Mouse (Mus musculus) heart, postnatal 0 days (tissue): Measurements from ENCODE around the gene Gpr135. TPM values are rescaled to one million over a fixed set of nuclear protein-coding genes. Genes with fewer than 3 reads are reported as not detected.

Experiments used
- ATAC-seq: fragments of 200-750 bp; cut with Nextera tagmentation; 2 replicates; pipeline ENCODE4 v1.8.0; 2017; ENCODE audit warnings: low read depth, moderate number of reproducible peaks, moderate library complexity; ENCODE audit not compliant: insufficient read depth
- DNase-seq: peaks from one replicate; pipeline ENCODE4 v3.0.0-alpha.2; 2016; ENCODE audit warnings: low spot score
- H3K27ac ChIP-seq: fragments of 300-500 bp; sonication (generic); 2 replicates; pipeline ENCODE4 v1.5.1; 2014; ENCODE audit warnings: low read depth, mild to moderate bottlenecking
- H3K27me3 ChIP-seq: fragments of 300-500 bp; sonication (generic); 2 replicates; pipeline ENCODE4 v1.6.1; 2014; ENCODE audit warnings: low read length, mixed read lengths; ENCODE audit not compliant: control insufficient read depth, insufficient read depth
- H3K36me3 ChIP-seq: fragments of 300-500 bp; sonication (generic); replicated peaks from 2 replicates; pipeline ENCODE4 v1.6.1; 2014; ENCODE audit warnings: low read length, mixed read lengths; ENCODE audit not compliant: control insufficient read depth, insufficient read depth
- H3K4me1 ChIP-seq: fragments of 300-500 bp; sonication (generic); 2 replicates; pipeline ENCODE4 v1.6.1; 2014; ENCODE audit warnings: antibody characterized with exemption; ENCODE audit not compliant: control insufficient read depth, insufficient read depth
- H3K4me2 ChIP-seq: fragments of 300-500 bp; sonication (generic); 2 replicates; pipeline ENCODE4 v1.6.1; 2014; ENCODE audit warnings: low read depth, mild to moderate bottlenecking, low read length, moderate library complexity
- H3K4me3 ChIP-seq: fragments of 300-500 bp; sonication (generic); 2 replicates; pipeline ENCODE4 v1.5.1; 2014; ENCODE audit warnings: low read depth, low read length
- H3K9ac ChIP-seq: fragments of 300-500 bp; sonication (generic); replicated peaks from 2 replicates; pipeline ENCODE4 v1.6.1; 2014; ENCODE audit warnings: low read depth, low read length, mixed read lengths
- H3K9me3 ChIP-seq: fragments of 300-500 bp; sonication (generic); replicated peaks from 2 replicates; pipeline ENCODE4 v1.6.1; 2016; ENCODE audit warnings: low read length; ENCODE audit not compliant: control insufficient read depth
- CTCF ChIP-seq: IDR thresholded peaks from 2 replicates; pipeline ENCODE4 v1.5.1; 2016; ENCODE audit warnings: antibody characterized with exemption, control low read depth, low read depth
- EP300 ChIP-seq: IDR thresholded peaks from 2 replicates; pipeline ENCODE4 v1.6.1; 2016; ENCODE audit warnings: antibody characterized with exemption, low read depth
- WGBS: fragments of 180-500 bp; shearing (Covaris S2); extraction: QIAGEN DNeasy Blood & Tissue Kit; methylation state at CpG from one replicate; pipeline ENCODE4 v1.1.7; 2014; 5-methylcytosine and 5-hydroxymethylcytosine counted together
- polyA plus RNA-seq: library from polyadenylated mRNA; unstranded; fragments of >200 nt; fragmentation: Nextera tagmentation; extraction: Ambion mirVana; gene quantifications from 2 replicates; pipeline ENCODE4 v1.2.1, GENCODE M21; 2015
- total RNA-seq: library from RNA; depleted of rRNA; stranded (reverse); fragments of >200 nt; gene quantifications from 2 replicates; pipeline ENCODE4 v1.2.3, GENCODE M21; 2014; ENCODE audit warnings: low replicate concordance

Gpr135 gene
- total and polyA plus RNA-seq, 2 experiments from 2014 or later = 0.37 TPM; not detected in 1

GRCm38 (mm10) chr12:72078248-72078647 lies 7.3 kb upstream of the Gpr135 start:
- H3K27me3 ChIP-seq = no peaks in the 10 kb centered on the region
- peaks cover 5% of the 10 kb centered on the region for H3K36me3 ChIP-seq
- no peak overlapping the region for H3K4me3 ChIP-seq
- no peak for TF ChIP-seq CTCF
- TF ChIP-seq EP300 = no peak
- H3K27ac ChIP-seq = no peak overlapping the region
- H3K4me2 ChIP-seq = no peak overlapping the region
- 93% methylated on average over 3 of the region's 3 CpGs for WGBS
- H3K4me1 ChIP-seq = peaks cover 4% of the 10 kb centered on the region; the same call in 1 of the 2 replicates
- no peak for ATAC-seq
- H3K9ac ChIP-seq = no peak overlapping the region
- no peak for DNase-seq
- no peaks in the 10 kb centered on the region for H3K9me3 ChIP-seq

GRCm38 (mm10) chr12:72069626-72070326 lies 1.1 kb downstream of the Gpr135 start:
- ATAC-seq = peak; percentile 55
- no peaks in the 10 kb centered on the region for H3K9me3 ChIP-seq
- no peak overlapping the region for H3K27ac ChIP-seq
- peak overlapping the region; percentile 60 for H3K4me3 ChIP-seq
- peaks cover 5% of the 10 kb centered on the region; the same call in 1 of the 2 replicates for H3K36me3 ChIP-seq
- peak overlapping the region; percentile 23; the same call in 1 of the 2 replicates for H3K9ac ChIP-seq
- no peak for TF ChIP-seq CTCF
- TF ChIP-seq EP300 = no peak
- H3K4me1 ChIP-seq = peaks cover 5% of the 10 kb centered on the region; the same call in 1 of the 2 replicates
- 9% methylated on average over 40 of the region's 40 CpGs for WGBS
- peaks cover 25% of the 10 kb centered on the region for H3K27me3 ChIP-seq
- peak; percentile 16 for DNase-seq
- peak overlapping the region; percentile 94 for H3K4me2 ChIP-seq

GRCm38 (mm10) chr12:72057780-72058179 lies 13.1 kb downstream of the Gpr135 start:
- Histone ChIP-seq H3K9ac (no peak overlapping the region), H3K27me3 (no peaks in the 10 kb centered on the region), H3K9me3 (no peaks in the 10 kb centered on the region), H3K4me3 (no peak overlapping the region), H3K27ac (no peak overlapping the region), H3K4me1 (no peaks in the 10 kb centered on the region), H3K4me2 (no peak overlapping the region), H3K36me3 (no peaks in the 10 kb centered on the region)
- TF ChIP-seq CTCF (no peak), EP300 (no peak)
- 83% methylated on average over 1 of the region's 1 CpGs for WGBS
- ATAC-seq (no peak), DNase-seq (no peak)

GRCm38 (mm10) chr12:72053851-72054250 lies 17.1 kb downstream of the Gpr135 start:
- DNase-seq (no peak), ATAC-seq (no peak)
- Histone ChIP-seq H3K27me3 (no peaks in the 10 kb centered on the region), H3K4me3 (no peak overlapping the region), H3K4me1 (no peaks in the 10 kb centered on the region), H3K27ac (no peak overlapping the region), H3K36me3 (no peaks in the 10 kb centered on the region), H3K9me3 (peaks cover 17% of the 10 kb centered on the region), H3K9ac (no peak overlapping the region), H3K4me2 (no peak overlapping the region)
- TF ChIP-seq CTCF = no peak
- TF ChIP-seq EP300 = no peak
- WGBS = 59% methylated on average over 6 of the region's 6 CpGs

GRCm38 (mm10) chr12:72053303-72053702 lies 17.6 kb downstream of the Gpr135 start:
- Histone ChIP-seq H3K36me3 (no peaks in the 10 kb centered on the region), H3K4me2 (no peak overlapping the region), H3K9me3 (peaks cover 17% of the 10 kb centered on the region), H3K27me3 (no peaks in the 10 kb centered on the region), H3K4me3 (no peak overlapping the region), H3K27ac (no peak overlapping the region), H3K4me1 (no peaks in the 10 kb centered on the region), H3K9ac (no peak overlapping the region)
- 38% methylated on average over 6 of the region's 6 CpGs for WGBS
- peak; percentile 30 for DNase-seq
- peak; percentile 56 for TF ChIP-seq CTCF
- no peak for TF ChIP-seq EP300
- ATAC-seq = no peak

- ATAC-seq (no peak), DNase-seq (no peak)
- Histone ChIP-seq H3K4me2 (no peak overlapping the region), H3K36me3 (no peaks in the 10 kb centered on the region), H3K4me1 (no peaks in the 10 kb centered on the region), H3K27ac (no peak overlapping the region), H3K9ac (no peak overlapping the region), H3K27me3 (no peaks in the 10 kb centered on the region), H3K4me3 (no peak overlapping the region), H3K9me3 (peaks cover 17% of the 10 kb centered on the region)
- WGBS = 77% methylated on average over 6 of the region's 6 CpGs
- TF ChIP-seq EP300 (no peak), CTCF (no peak)
These were observed 18.4 kb downstream of the Gpr135 start for GRCm38 (mm10) chr12:72052571-72052970.
